Comparison of ENCODE assay signal across 8 mouse cellular contexts in the genomic region with DNA sequence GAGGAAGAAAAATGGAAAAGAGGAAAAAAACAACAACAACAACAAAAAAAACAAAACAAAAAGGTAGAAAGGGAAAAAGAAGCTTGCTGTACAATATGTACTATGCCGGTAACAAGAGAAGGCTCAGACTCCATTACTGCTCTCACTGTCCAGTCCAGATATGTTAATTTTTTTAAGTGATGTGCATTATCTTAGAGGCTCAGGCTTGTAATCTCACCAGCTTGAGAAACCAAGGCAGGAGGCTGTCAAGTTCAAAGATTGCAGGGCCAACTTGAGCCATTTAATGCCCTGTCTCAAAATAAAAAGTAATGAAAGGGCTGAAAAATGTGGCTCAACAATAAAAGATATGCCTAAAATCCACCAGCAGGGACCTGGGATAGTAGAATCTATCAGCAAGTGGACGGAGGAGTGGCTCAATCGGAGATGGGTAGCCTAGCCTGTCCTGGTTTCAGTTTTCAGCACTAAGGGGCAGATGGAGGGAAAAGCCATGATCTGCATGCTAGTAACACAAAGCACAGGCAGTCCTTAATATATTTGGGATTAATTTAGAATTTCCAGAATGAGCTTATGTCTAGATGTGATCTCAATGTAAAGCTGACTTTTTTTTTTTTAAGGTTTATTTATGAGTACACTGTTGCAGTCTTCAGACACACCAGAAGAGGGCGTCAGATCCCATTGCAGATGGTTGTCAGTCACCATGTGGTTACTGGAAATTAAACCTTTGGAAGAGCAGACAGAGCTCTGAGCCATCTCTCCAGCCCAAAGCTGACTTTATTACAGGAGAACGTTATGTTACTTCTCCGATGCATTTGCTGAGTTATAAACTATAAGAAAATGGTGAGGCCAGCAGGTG. TPM values are rescaled to one million over a fixed set of nuclear protein-coding genes. Genes with fewer than 3 reads are reported as not detected.
A peak's percentile ranks its signal among the peaks of the same experiment; 100 is the strongest.
DNase-seq lines count a peak whose midpoint lies in the region; ATAC-seq and TF ChIP-seq lines count a peak whose summit lies in the region.

No protein-coding gene starts in this region.

- no peak for TF ChIP-seq POLR2A in limb, embryonic 14.5 days (IDR thresholded peaks at IDR 0.05; ENCODE audit: borderline replicate concordance, extremely low read depth, insufficient read depth, insufficient read length)

- peak; percentile 25; the same call in 1 of the 2 replicates for ATAC-seq in kidney, embryonic 16.5 days (ENCODE audit: low FRiP score, low TSS enrichment)
- no peak for ATAC-seq in embryonic facial prominence, embryonic 14.5 days (ENCODE audit: low read depth)
- no peak; the same call in none of the 2 replicates for ATAC-seq in limb, embryonic 14.5 days (ENCODE audit: low FRiP score, low read depth)

- in situ Hi-C loops in ES-E14 (cut with MboI; ENCODE audit: low sequenced_read_pairs in 2 of 2, unreplicated experiment in 2 of 2), result no loop called here

- H3K4me1 ChIP-seq in kidney, embryonic 16.5 days (ENCODE audit: insufficient read depth, low read length), result peaks cover 5% of the 10 kb centered on the region
- peaks cover 0 to under 1% of the 10 kb centered on the region in 2 experiments; a peak in 1 of 4 replicates for H3K4me1 ChIP-seq in ES-E14 (ENCODE audit: control insufficient read depth in 2 of 2, insufficient read depth in 2 of 2, low read length in 2 of 2, poor library complexity in 1 of 2)
- H3K4me1 ChIP-seq in embryonic facial prominence, embryonic 14.5 days (ENCODE audit: control insufficient read depth, insufficient read depth, low read length), result no peaks in the 10 kb centered on the region
- H3K4me1 ChIP-seq in limb, embryonic 14.5 days (ENCODE audit: control insufficient read depth, insufficient read depth, low read length), result peaks cover 3% of the 10 kb centered on the region; the same call in 1 of the 2 replicates

- H3K9me3 ChIP-seq in kidney, embryonic 16.5 days (ENCODE audit: low read length), result no peaks in the 10 kb centered on the region
- H3K9me3 ChIP-seq in ES-E14 (ENCODE audit: control insufficient read depth, insufficient read depth, low read depth, low read length), result no peaks in the 10 kb centered on the region
- H3K9me3 ChIP-seq in embryonic facial prominence, embryonic 14.5 days (ENCODE audit: control insufficient read depth, low read length), result no peaks in the 10 kb centered on the region
- no peaks in the 10 kb centered on the region for H3K9me3 ChIP-seq in limb, embryonic 14.5 days (ENCODE audit: control insufficient read depth, low read length)

- H3K27ac ChIP-seq in kidney, embryonic 16.5 days (ENCODE audit: low read length), result no peak overlapping the region
- H3K27ac ChIP-seq in ES-E14 (ENCODE audit: insufficient read depth, low read depth, low read length, poor library complexity, severe bottlenecking), result no peak overlapping the region
- H3K27ac ChIP-seq in embryonic facial prominence, embryonic 14.5 days (replicated peaks; ENCODE audit: low read depth, low read length), result no peak overlapping the region
- H3K27ac ChIP-seq in limb, embryonic 14.5 days (replicated peaks; ENCODE audit: low read depth, low read length), result no peak overlapping the region

- WGBS in kidney, embryonic 16.5 days, result 37% methylated on average over 6 of the region's 6 CpGs
- WGBS in embryonic facial prominence, embryonic 14.5 days, result 39% methylated on average over 6 of the region's 6 CpGs
- 42% methylated on average over 6 of the region's 6 CpGs for WGBS in limb, embryonic 14.5 days

- H3K27me3 ChIP-seq in kidney, embryonic 16.5 days (ENCODE audit: insufficient read depth, low read length), result no peaks in the 10 kb centered on the region
- H3K27me3 ChIP-seq in embryonic facial prominence, embryonic 14.5 days (replicated peaks; ENCODE audit: control insufficient read depth, insufficient read depth, low read length), result no peaks in the 10 kb centered on the region
- H3K27me3 ChIP-seq in limb, embryonic 14.5 days (ENCODE audit: control insufficient read depth, insufficient read depth, low read length), result no peaks in the 10 kb centered on the region

- peak overlapping the region; percentile 64 for H3K4me3 ChIP-seq in kidney, embryonic 16.5 days (ENCODE audit: low read length)
- H3K4me3 ChIP-seq in ES-E14 (ENCODE audit: insufficient read depth in 1 of 2, low read depth in 1 of 2, low read length in 2 of 2, poor library complexity in 1 of 2, severe bottlenecking in 1 of 2), result peak overlapping the region; percentile 18 to 98; a peak in 3 of 4 replicates
- H3K4me3 ChIP-seq in embryonic facial prominence, embryonic 14.5 days (ENCODE audit: low read depth, low read length), result peak overlapping the region; percentile 80
- H3K4me3 ChIP-seq in limb, embryonic 14.5 days (replicated peaks; ENCODE audit: low read length), result peak overlapping the region; percentile 69

- H3K4me2 ChIP-seq in kidney, embryonic 16.5 days (replicated peaks; ENCODE audit: low read depth, low read length), result peak overlapping the region; percentile 75; the same call in 1 of the 2 replicates
- H3K4me2 ChIP-seq in embryonic facial prominence, embryonic 14.5 days (ENCODE audit: low read depth, low read length), result 0 out of 2 replicates have a peak overlapping the region, but pooled peaks have one; percentile 61
- H3K4me2 ChIP-seq in limb, embryonic 14.5 days (replicated peaks; ENCODE audit: low read depth, low read length, severe bottlenecking), result no peak overlapping the region

- H3K9ac ChIP-seq in kidney, embryonic 16.5 days (replicated peaks; ENCODE audit: low read length), result no peak overlapping the region
- no peak overlapping the region for H3K9ac ChIP-seq in ES-E14 (ENCODE audit: insufficient read depth, low read depth, low read length, poor library complexity, severe bottlenecking)
- no peak overlapping the region for H3K9ac ChIP-seq in embryonic facial prominence, embryonic 14.5 days (ENCODE audit: low read depth, low read length)
- no peak overlapping the region for H3K9ac ChIP-seq in limb, embryonic 14.5 days (ENCODE audit: low read depth, low read length, severe bottlenecking)

- DNase-seq in kidney, postnatal 14 days, result no peak
- no peak for DNase-seq in ES-E14 (ENCODE audit: low read depth, low spot score)
- DNase-seq in embryonic facial prominence, embryonic 14.5 days (ENCODE audit: low spot score), result no peak
- no peak for DNase-seq in limb, embryonic 14.5 days (ENCODE audit: low spot score)
- peak; percentile 54 for DNase-seq in right cerebral cortex, postnatal 4 days
- DNase-seq in layer of hippocampus, postnatal 36 days, result no peak
- no peak for DNase-seq in embryo, embryonic 10.5 days (ENCODE audit: low spot score)

- H3K36me3 ChIP-seq in kidney, embryonic 16.5 days (ENCODE audit: insufficient read depth, low read length), result peaks cover 15% of the 10 kb centered on the region
- H3K36me3 ChIP-seq in ES-E14 (ENCODE audit: control insufficient read depth, insufficient read depth, low read length, poor library complexity, severe bottlenecking), result peaks cover 13% of the 10 kb centered on the region
- H3K36me3 ChIP-seq in embryonic facial prominence, embryonic 14.5 days (ENCODE audit: control insufficient read depth, insufficient read depth, low read length), result peaks cover 26% of the 10 kb centered on the region
- peaks cover 16% of the 10 kb centered on the region for H3K36me3 ChIP-seq in limb, embryonic 14.5 days (ENCODE audit: control insufficient read depth, insufficient read depth, low read length)

TF ChIP-seq in ES-E14, 5 proteins besides CTCF, POLR2A, EP300 and RAD21:
- TF ChIP-seq ZNF384 (IDR thresholded peaks at IDR 0.05; ENCODE audit: low read depth, low read length) (peak; percentile 90), MAFK (IDR thresholded peaks at IDR 0.05; ENCODE audit: insufficient read depth, low read depth, low read length) (no peak)

RNA-seq across cellular contexts. Expression of gene Ndufa3, which starts 0.6 kb away (rescaled TPM):
- polyA plus RNA-seq in kidney, embryonic 16.5 days (2015; fragmentation: Nextera tagmentation; extraction: Ambion mirVana), result 504 and 516 TPM in 2 replicates
- total RNA-seq in ES-E14 (2012; rRNA removed), result 236 and 303 TPM in 2 replicates
- 497 and 552 TPM in 2 replicates for polyA plus RNA-seq in embryonic facial prominence, embryonic 14.5 days (2014; fragmentation: Nextera tagmentation; extraction: Ambion mirVana)
- 232 and 238 TPM in 2 replicates for polyA plus RNA-seq in limb, embryonic 14.5 days (2012; rRNA removed)
- 494 and 527 TPM in 2 replicates for polyA plus RNA-seq in limb, embryonic 14.5 days (2014; fragmentation: Nextera tagmentation; extraction: Ambion mirVana)
- total RNA-seq in layer of hippocampus, postnatal 36 days (2021), result 100 to 1,000 TPM; 577 to 589 TPM

RNA-seq across cellular contexts. Expression of gene Oscar, which starts 0.7 kb away (rescaled TPM):
- polyA plus RNA-seq in kidney, embryonic 16.5 days (2015; fragmentation: Nextera tagmentation; extraction: Ambion mirVana), result 0.25 and 0.36 TPM in 2 replicates
- 0.13 and 0.26 TPM in 2 replicates for total RNA-seq in ES-E14 (2012; rRNA removed)
- 0.22 and 0.49 TPM in 2 replicates for polyA plus RNA-seq in embryonic facial prominence, embryonic 14.5 days (2014; fragmentation: Nextera tagmentation; extraction: Ambion mirVana)
- polyA plus RNA-seq in limb, embryonic 14.5 days (2012; rRNA removed), result 1.1 and 1.9 TPM in 2 replicates
- 0.40 TPM in 2 replicates for polyA plus RNA-seq in limb, embryonic 14.5 days (2014; fragmentation: Nextera tagmentation; extraction: Ambion mirVana)
- total RNA-seq in layer of hippocampus, postnatal 36 days (2021), result 1 to 10 TPM in 1 of 2 experiments, under 1 TPM in 1; 0.80 to 1.4 TPM

RNA-seq across cellular contexts. Expression of gene Tfpt, which starts 13.1 kb away (rescaled TPM):
- polyA plus RNA-seq in kidney, embryonic 16.5 days (2015; fragmentation: Nextera tagmentation; extraction: Ambion mirVana), result 21.4 and 27.7 TPM in 2 replicates
- 25.4 and 29.1 TPM in 2 replicates for total RNA-seq in ES-E14 (2012; rRNA removed)
- polyA plus RNA-seq in embryonic facial prominence, embryonic 14.5 days (2014; fragmentation: Nextera tagmentation; extraction: Ambion mirVana), result 19.1 and 20.5 TPM in 2 replicates
- 21.5 and 31.9 TPM in 2 replicates for polyA plus RNA-seq in limb, embryonic 14.5 days (2012; rRNA removed)
- 24.7 and 24.8 TPM in 2 replicates for polyA plus RNA-seq in limb, embryonic 14.5 days (2014; fragmentation: Nextera tagmentation; extraction: Ambion mirVana)
- 10 to 100 TPM; 32.0 to 49.6 TPM for total RNA-seq in layer of hippocampus, postnatal 36 days (2021)

RNA-seq across cellular contexts. Expression of gene Prpf31, which starts 13.2 kb away (rescaled TPM):
- polyA plus RNA-seq in kidney, embryonic 16.5 days (2015; fragmentation: Nextera tagmentation; extraction: Ambion mirVana), result 115 and 118 TPM in 2 replicates
- total RNA-seq in ES-E14 (2012; rRNA removed), result 109 and 137 TPM in 2 replicates
- polyA plus RNA-seq in embryonic facial prominence, embryonic 14.5 days (2014; fragmentation: Nextera tagmentation; extraction: Ambion mirVana), result 74.0 and 88.2 TPM in 2 replicates
- polyA plus RNA-seq in limb, embryonic 14.5 days (2012; rRNA removed), result 52.0 and 64.9 TPM in 2 replicates
- 85.6 and 87.5 TPM in 2 replicates for polyA plus RNA-seq in limb, embryonic 14.5 days (2014; fragmentation: Nextera tagmentation; extraction: Ambion mirVana)
- total RNA-seq in layer of hippocampus, postnatal 36 days (2021), result 10 to 100 TPM; 52.9 to 56.3 TPM

RNA-seq across cellular contexts. Expression of gene Cnot3, which starts 28.5 kb away (rescaled TPM):
- 65.3 and 71.6 TPM in 2 replicates for polyA plus RNA-seq in kidney, embryonic 16.5 days (2015; fragmentation: Nextera tagmentation; extraction: Ambion mirVana)
- 47.3 and 54.4 TPM in 2 replicates for total RNA-seq in ES-E14 (2012; rRNA removed)
- polyA plus RNA-seq in embryonic facial prominence, embryonic 14.5 days (2014; fragmentation: Nextera tagmentation; extraction: Ambion mirVana), result 50.7 and 51.0 TPM in 2 replicates
- 108 and 144 TPM in 2 replicates for polyA plus RNA-seq in limb, embryonic 14.5 days (2012; rRNA removed)
- polyA plus RNA-seq in limb, embryonic 14.5 days (2014; fragmentation: Nextera tagmentation; extraction: Ambion mirVana), result 63.8 and 72.1 TPM in 2 replicates
- total RNA-seq in layer of hippocampus, postnatal 36 days (2021), result 10 to 100 TPM; 62.1 to 74.5 TPM
